Mouse (Mus musculus): ENCODE measurements around the gene Clasp1. TPM values are rescaled to one million over a fixed set of nuclear protein-coding genes. Genes with fewer than 3 reads are reported as not detected.

Gene Clasp1
- polyA plus RNA-seq, 1 experiment from 2014 or later, result 71.6 TPM

- no peak for ATAC-seq
- H3K27me3 ChIP-seq (replicated peaks; ENCODE audit: control insufficient read depth, insufficient read depth, low read length), result no peaks in the 10 kb centered on the region
- peaks cover 17% of the 10 kb centered on the region; the same call in 1 of the 2 replicates for H3K36me3 ChIP-seq (ENCODE audit: control insufficient read depth, insufficient read depth, low read length)
- H3K4me1 ChIP-seq (ENCODE audit: control insufficient read depth, insufficient read depth, low read length), result peaks cover 16% of the 10 kb centered on the region
- H3K4me3 ChIP-seq (ENCODE audit: low read depth, low read length), result no peak overlapping the region
- no peaks in the 10 kb centered on the region for H3K9me3 ChIP-seq (replicated peaks; ENCODE audit: control insufficient read depth, low read length)
- no peak for DNase-seq (ENCODE audit: low spot score)
- no peak overlapping the region for H3K27ac ChIP-seq (ENCODE audit: low read depth, low read length)
- WGBS, result 62% methylated on average over 3 of the region's 3 CpGs
- H3K9ac ChIP-seq (ENCODE audit: low read length), result no peak overlapping the region
- H3K4me2 ChIP-seq (ENCODE audit: low read length), result no peak overlapping the region
Observed at GRCm38 (mm10) chr1:118485572-118485971, 96.7 kb downstream of the Clasp1 start.

DNA sequence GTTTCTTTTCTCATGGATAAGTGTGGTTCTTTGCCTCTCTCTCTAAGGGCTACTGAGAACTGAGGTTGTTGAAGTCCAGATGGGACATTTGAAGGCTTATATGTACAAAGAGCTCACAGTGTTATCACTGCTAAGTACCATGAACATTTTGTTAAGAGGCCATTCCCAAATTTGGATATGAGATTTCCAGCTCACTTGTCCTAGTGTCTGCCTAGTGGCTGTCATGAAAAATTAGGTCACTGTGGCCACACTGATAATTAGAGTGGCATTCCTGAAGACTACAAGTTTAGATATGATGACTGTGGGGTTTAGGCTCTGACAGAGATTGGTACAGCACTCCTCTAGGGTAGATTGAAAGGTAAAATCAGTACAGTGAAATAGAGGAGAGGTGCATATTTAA is 97.2 kb downstream of the Clasp1 start:
- ATAC-seq, result no peak
- Histone ChIP-seq H3K9me3 (replicated peaks; ENCODE audit: control insufficient read depth, low read length) (no peaks in the 10 kb centered on the region), H3K4me1 (ENCODE audit: control insufficient read depth, insufficient read depth, low read length) (peaks cover 15% of the 10 kb centered on the region), H3K27me3 (replicated peaks; ENCODE audit: control insufficient read depth, insufficient read depth, low read length) (no peaks in the 10 kb centered on the region), H3K9ac (ENCODE audit: low read length) (no peak overlapping the region), H3K27ac (ENCODE audit: low read depth, low read length) (no peak overlapping the region), H3K36me3 (ENCODE audit: control insufficient read depth, insufficient read depth, low read length) (peaks cover 17% of the 10 kb centered on the region; the same call in 1 of the 2 replicates), H3K4me2 (ENCODE audit: low read length) (no peak overlapping the region), H3K4me3 (ENCODE audit: low read depth, low read length) (no peak overlapping the region)
- DNase-seq (ENCODE audit: low spot score), result no peak

DNA sequence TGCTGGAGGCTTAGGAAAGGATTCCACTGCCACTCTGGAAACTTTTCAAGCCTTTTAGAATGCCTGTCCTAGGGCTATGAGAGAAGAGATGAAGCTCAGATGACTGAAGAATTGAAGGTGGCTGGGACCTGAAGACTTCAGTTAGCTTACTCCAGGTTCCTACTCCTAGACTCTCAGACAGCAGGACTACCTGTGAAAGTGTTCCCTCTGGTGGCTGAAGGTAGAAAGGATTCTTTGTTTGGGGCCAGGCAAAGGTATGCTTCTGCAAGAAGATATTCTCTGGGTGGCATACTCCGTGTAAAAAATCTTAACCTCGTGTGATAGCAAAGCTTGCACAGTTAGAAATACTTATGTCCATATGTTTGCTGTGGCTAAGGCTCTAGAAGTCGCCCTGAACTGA is 104.0 kb downstream of the Clasp1 start:
- H3K4me2 ChIP-seq (ENCODE audit: low read length), result no peak overlapping the region
- no peaks in the 10 kb centered on the region for H3K27me3 ChIP-seq (replicated peaks; ENCODE audit: control insufficient read depth, insufficient read depth, low read length)
- H3K4me3 ChIP-seq (ENCODE audit: low read depth, low read length), result no peak overlapping the region
- H3K9ac ChIP-seq (ENCODE audit: low read length), result no peak overlapping the region
- no peak overlapping the region for H3K27ac ChIP-seq (ENCODE audit: low read depth, low read length)
- peak; percentile 33 for DNase-seq (ENCODE audit: low spot score)
- H3K4me1 ChIP-seq (ENCODE audit: control insufficient read depth, insufficient read depth, low read length), result no peaks in the 10 kb centered on the region
- 88% methylated on average over 3 of the region's 3 CpGs for WGBS
- ATAC-seq, result no peak
- H3K36me3 ChIP-seq (ENCODE audit: control insufficient read depth, insufficient read depth, low read length), result peaks cover 10% of the 10 kb centered on the region; the same call in 1 of the 2 replicates
- H3K9me3 ChIP-seq (replicated peaks; ENCODE audit: control insufficient read depth, low read length), result no peaks in the 10 kb centered on the region

GRCm38 (mm10) chr1:118494551-118494950 is 105.7 kb downstream of the Clasp1 start:
- H3K4me3 ChIP-seq (ENCODE audit: low read depth, low read length), result no peak overlapping the region
- no peak for ATAC-seq
- H3K27me3 ChIP-seq (replicated peaks; ENCODE audit: control insufficient read depth, insufficient read depth, low read length), result no peaks in the 10 kb centered on the region
- H3K36me3 ChIP-seq (ENCODE audit: control insufficient read depth, insufficient read depth, low read length), result peaks cover 21% of the 10 kb centered on the region
- H3K4me1 ChIP-seq (ENCODE audit: control insufficient read depth, insufficient read depth, low read length), result no peaks in the 10 kb centered on the region
- no peak overlapping the region for H3K4me2 ChIP-seq (ENCODE audit: low read length)
- H3K27ac ChIP-seq (ENCODE audit: low read depth, low read length), result no peak overlapping the region
- H3K9ac ChIP-seq (ENCODE audit: low read length), result no peak overlapping the region
- no peak for DNase-seq (ENCODE audit: low spot score)
- H3K9me3 ChIP-seq (replicated peaks; ENCODE audit: control insufficient read depth, low read length), result no peaks in the 10 kb centered on the region
- 94% methylated on average over 9 of the region's 9 CpGs for WGBS

DNA sequence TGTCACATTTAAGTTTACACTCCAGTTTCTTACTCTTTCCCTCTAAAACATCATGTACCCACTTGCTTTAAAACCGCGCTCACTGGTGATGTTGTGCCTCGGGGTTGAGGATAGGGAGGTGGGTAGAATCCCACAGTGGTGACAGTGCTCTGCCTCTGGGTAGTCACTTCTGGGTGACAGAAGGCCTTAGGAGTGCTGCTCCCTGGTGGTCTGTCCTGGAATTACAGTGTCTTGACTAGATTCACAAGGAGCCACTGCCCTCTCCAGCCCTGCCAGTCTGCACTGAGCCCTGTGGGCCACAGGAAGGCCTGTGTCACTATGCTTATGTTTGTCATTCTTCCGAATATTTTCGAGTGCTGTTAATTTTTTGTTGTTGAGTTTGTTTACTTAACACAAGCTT is 109.5 kb downstream of the Clasp1 start:
- no peaks in the 10 kb centered on the region for H3K27me3 ChIP-seq (replicated peaks; ENCODE audit: control insufficient read depth, insufficient read depth, low read length)
- WGBS, result 75% methylated on average over 5 of the region's 5 CpGs
- no peak overlapping the region for H3K4me2 ChIP-seq (ENCODE audit: low read length)
- no peak overlapping the region for H3K9ac ChIP-seq (ENCODE audit: low read length)
- H3K9me3 ChIP-seq (replicated peaks; ENCODE audit: control insufficient read depth, low read length), result no peaks in the 10 kb centered on the region
- H3K27ac ChIP-seq (ENCODE audit: low read depth, low read length), result no peak overlapping the region
- no peak overlapping the region for H3K4me3 ChIP-seq (ENCODE audit: low read depth, low read length)
- ATAC-seq, result peak; percentile 76
- DNase-seq (ENCODE audit: low spot score), result peak; percentile 81
- H3K36me3 ChIP-seq (ENCODE audit: control insufficient read depth, insufficient read depth, low read length), result peaks cover 55% of the 10 kb centered on the region
- H3K4me1 ChIP-seq (ENCODE audit: control insufficient read depth, insufficient read depth, low read length), result no peaks in the 10 kb centered on the region

DNA sequence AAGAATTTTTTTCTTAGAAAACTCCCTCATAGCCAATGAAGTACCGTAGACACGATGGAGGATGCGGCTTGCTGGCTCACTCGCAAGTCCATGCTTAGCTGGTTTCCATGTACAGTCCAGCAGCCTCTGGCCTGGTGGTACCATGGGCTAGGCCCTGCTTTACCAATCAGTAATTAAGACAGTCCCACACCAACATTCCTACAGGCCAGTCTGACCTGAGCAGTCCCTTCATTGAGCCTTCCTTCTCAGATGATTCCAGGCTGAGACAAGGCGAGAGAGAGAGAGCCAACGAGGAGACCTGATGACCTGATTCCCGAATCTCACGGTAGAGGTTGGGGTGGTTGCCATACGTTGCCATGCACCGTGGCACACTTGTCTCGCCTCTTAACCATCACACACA is 111.7 kb downstream of the Clasp1 start:
- H3K27me3 ChIP-seq (replicated peaks; ENCODE audit: control insufficient read depth, insufficient read depth, low read length), result no peaks in the 10 kb centered on the region
- H3K36me3 ChIP-seq (ENCODE audit: control insufficient read depth, insufficient read depth, low read length), result peaks cover 77% of the 10 kb centered on the region
- DNase-seq (ENCODE audit: low spot score) (no peak), ATAC-seq (no peak)
- H3K4me1 ChIP-seq (ENCODE audit: control insufficient read depth, insufficient read depth, low read length), result no peaks in the 10 kb centered on the region
- no peak overlapping the region for H3K9ac ChIP-seq (ENCODE audit: low read length)
- no peak overlapping the region for H3K4me2 ChIP-seq (ENCODE audit: low read length)
- WGBS, result 96% methylated on average over 11 of the region's 11 CpGs
- H3K4me3 ChIP-seq (ENCODE audit: low read depth, low read length), result no peak overlapping the region
- no peak overlapping the region for H3K27ac ChIP-seq (ENCODE audit: low read depth, low read length)
- no peaks in the 10 kb centered on the region for H3K9me3 ChIP-seq (replicated peaks; ENCODE audit: control insufficient read depth, low read length)

DNA sequence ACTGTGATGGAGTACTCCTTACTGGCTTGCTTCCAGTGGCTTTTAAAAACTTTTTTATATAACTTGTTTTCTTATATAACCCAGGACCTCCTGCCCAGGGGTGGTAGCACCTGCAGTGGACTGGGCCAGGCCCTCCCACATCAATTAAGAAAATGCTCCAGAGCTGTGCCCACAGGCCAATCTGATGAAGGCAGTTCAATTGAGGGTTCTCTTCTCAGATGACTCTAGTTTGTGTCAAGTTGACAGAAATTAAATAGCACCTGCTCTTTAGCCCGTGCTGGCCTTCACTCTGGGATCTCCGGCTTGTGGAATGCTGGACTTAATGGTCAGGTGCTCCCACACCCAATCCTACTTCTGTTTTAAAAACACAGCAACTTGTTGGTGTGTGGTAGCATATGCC is 112.8 kb downstream of the Clasp1 start:
- 90% methylated on average over 2 of the region's 2 CpGs for WGBS
- peaks cover 88% of the 10 kb centered on the region for H3K36me3 ChIP-seq (ENCODE audit: control insufficient read depth, insufficient read depth, low read length)
- no peak overlapping the region for H3K4me2 ChIP-seq (ENCODE audit: low read length)
- ATAC-seq (no peak), DNase-seq (ENCODE audit: low spot score) (no peak)
- H3K27me3 ChIP-seq (replicated peaks; ENCODE audit: control insufficient read depth, insufficient read depth, low read length), result no peaks in the 10 kb centered on the region
- H3K4me3 ChIP-seq (ENCODE audit: low read depth, low read length), result no peak overlapping the region
- H3K27ac ChIP-seq (ENCODE audit: low read depth, low read length), result no peak overlapping the region
- no peaks in the 10 kb centered on the region for H3K9me3 ChIP-seq (replicated peaks; ENCODE audit: control insufficient read depth, low read length)
- H3K4me1 ChIP-seq (ENCODE audit: control insufficient read depth, insufficient read depth, low read length), result no peaks in the 10 kb centered on the region
- no peak overlapping the region for H3K9ac ChIP-seq (ENCODE audit: low read length)

- ATAC-seq (no peak), DNase-seq (ENCODE audit: low spot score) (no peak)
- Histone ChIP-seq H3K27ac (ENCODE audit: low read depth, low read length) (no peak overlapping the region), H3K4me2 (ENCODE audit: low read length) (no peak overlapping the region), H3K27me3 (replicated peaks; ENCODE audit: control insufficient read depth, insufficient read depth, low read length) (no peaks in the 10 kb centered on the region), H3K4me3 (ENCODE audit: low read depth, low read length) (no peak overlapping the region), H3K4me1 (ENCODE audit: control insufficient read depth, insufficient read depth, low read length) (no peaks in the 10 kb centered on the region), H3K9ac (ENCODE audit: low read length) (no peak overlapping the region), H3K9me3 (replicated peaks; ENCODE audit: control insufficient read depth, low read length) (no peaks in the 10 kb centered on the region), H3K36me3 (ENCODE audit: control insufficient read depth, insufficient read depth, low read length) (peaks cover 98% of the 10 kb centered on the region)
- WGBS, result 90% methylated on average over 1 of the region's 1 CpGs
Observed at GRCm38 (mm10) chr1:118505746-118506145, 116.9 kb downstream of the Clasp1 start.

GRCm38 (mm10) chr1:118510996-118511395 is 122.1 kb downstream of the Clasp1 start:
- Histone ChIP-seq H3K27me3 (replicated peaks; ENCODE audit: control insufficient read depth, insufficient read depth, low read length) (no peaks in the 10 kb centered on the region), H3K27ac (ENCODE audit: low read depth, low read length) (no peak overlapping the region), H3K4me2 (ENCODE audit: low read length) (no peak overlapping the region), H3K4me3 (ENCODE audit: low read depth, low read length) (no peak overlapping the region), H3K9me3 (replicated peaks; ENCODE audit: control insufficient read depth, low read length) (no peaks in the 10 kb centered on the region), H3K36me3 (ENCODE audit: control insufficient read depth, insufficient read depth, low read length) (peaks cover 97% of the 10 kb centered on the region), H3K4me1 (ENCODE audit: control insufficient read depth, insufficient read depth, low read length) (no peaks in the 10 kb centered on the region), H3K9ac (ENCODE audit: low read length) (no peak overlapping the region)
- no peak for DNase-seq (ENCODE audit: low spot score)
- ATAC-seq, result no peak
- WGBS, result 91% methylated on average over 3 of the region's 3 CpGs
